Mouse (Mus musculus): ENCODE measurements at regions not wholly inside any gene's neighbourhood (a gene's known extent, or its start where the extent isn't known, plus 50 kb on each side); places are given as distances from the start of the nearest gene placed in this dataset.

- no peak for TF ChIP-seq CTCF (IDR thresholded peaks at IDR 0.05; ENCODE audit: insufficient read depth, low read depth, low read length)
- no peak for TF ChIP-seq POLR2A (IDR thresholded peaks at IDR 0.05; ENCODE audit: insufficient read depth, low read depth, low read length)
Measured at GRCm38 (mm10) chr5:118454096-118454495, 106.4 kb upstream of the Med13l start.
